Mouse (Mus musculus) activated CD4-positive, CD25-positive, alpha-beta regulatory T cell, adult 4 months (primary cell): Measurements from ENCODE around the gene Gpr15. TPM values are rescaled to one million over a fixed set of nuclear protein-coding genes. Genes with fewer than 3 reads are reported as not detected.

ENCODE experiments used
- ATAC-seq: one replicate; pipeline ENCODE4 v1.8.0; 2017
- polyA plus RNA-seq, 2 experiments: library from polyadenylated mRNA; unstranded; fragments of 100-300 nt; shearing (Covaris generic); gene quantifications; one replicate each; pipeline ENCODE4 v1.2.1; 2017

The Gpr15 gene
- polyA plus RNA-seq, 2 experiments from 2014 or later: 22.6 to 23.4 TPM

- peak; percentile 84 for ATAC-seq
Measured at GRCm38 (mm10) chr16:58701779-58702178, 17.1 kb downstream of the Gpr15 start.

GRCm38 (mm10) chr16:58700816-58701424 is 17.9 kb downstream of the Gpr15 start:
- no peak for ATAC-seq

GRCm38 (mm10) chr16:58700174-58700573 is 18.7 kb downstream of the Gpr15 start:
- no peak for ATAC-seq

- no peak for ATAC-seq
Measured at GRCm38 (mm10) chr16:58697261-58697660, 21.6 kb downstream of the Gpr15 start.

- peak; percentile 41 for ATAC-seq
Measured at GRCm38 (mm10) chr16:58696796-58697195, 22.1 kb downstream of the Gpr15 start.

GRCm38 (mm10) chr16:58694091-58694490 is 24.8 kb downstream of the Gpr15 start:
- ATAC-seq: peak; percentile 44

- peak; percentile 51 for ATAC-seq
Measured at GRCm38 (mm10) chr16:58690322-58690732, 28.5 kb downstream of the Gpr15 start.

GRCm38 (mm10) chr16:58689555-58690169 is 29.2 kb downstream of the Gpr15 start:
- peak; percentile 37 for ATAC-seq

GRCm38 (mm10) chr16:58688534-58688933 is 30.3 kb downstream of the Gpr15 start:
- no peak for ATAC-seq

- peak; percentile 31 for ATAC-seq
Measured at GRCm38 (mm10) chr16:58685548-58686537, 33.0 kb downstream of the Gpr15 start.

GRCm38 (mm10) chr16:58684537-58684936 is 34.3 kb downstream of the Gpr15 start:
- peak; percentile 43 for ATAC-seq

GRCm38 (mm10) chr16:58683911-58684310 is 35.0 kb downstream of the Gpr15 start:
- no peak for ATAC-seq

- ATAC-seq: no peak
Measured at GRCm38 (mm10) chr16:58682870-58683269, 36.0 kb downstream of the Gpr15 start.

GRCm38 (mm10) chr16:58682046-58682445 is 36.8 kb downstream of the Gpr15 start:
- ATAC-seq: no peak

GRCm38 (mm10) chr16:58678660-58679059 is 40.2 kb downstream of the Gpr15 start:
- peak; percentile 72 for ATAC-seq

- no peak for ATAC-seq
Measured at GRCm38 (mm10) chr16:58677491-58677890, 41.4 kb downstream of the Gpr15 start.

GRCm38 (mm10) chr16:58676633-58677032 is 42.2 kb downstream of the Gpr15 start:
- ATAC-seq: no peak

GRCm38 (mm10) chr16:58676156-58676555 is 42.7 kb downstream of the Gpr15 start:
- ATAC-seq: no peak

- no peak for ATAC-seq
Measured at GRCm38 (mm10) chr16:58675256-58675655, 43.6 kb downstream of the Gpr15 start.

- ATAC-seq: no peak
Measured at GRCm38 (mm10) chr16:58673811-58674410, 45.0 kb downstream of the Gpr15 start.

- ATAC-seq: no peak
Measured at GRCm38 (mm10) chr16:58672396-58672795, 46.5 kb downstream of the Gpr15 start.

- ATAC-seq: no peak
Measured at GRCm38 (mm10) chr16:58671212-58671985, 47.5 kb downstream of the Gpr15 start.
